Mouse (Mus musculus) brain, embryonic 14.5 days (tissue): ENCODE measurements at regions not wholly inside any gene's neighbourhood (a gene's known extent, or its start where the extent isn't known, plus 50 kb on each side); places are given as distances from the start of the nearest gene placed in this dataset.

Experiments used
- CTCF ChIP-seq: fragments of 200-500 bp; IDR thresholded peaks from 2 replicates; pipeline ENCODE4 v1.5.1; 2012; ENCODE audit warnings: inconsistent platforms, mild to moderate bottlenecking, moderate library complexity, borderline replicate concordance; ENCODE audit not compliant: insufficient read depth, insufficient read length; ENCODE audit errors: extremely low read depth
- POLR2A ChIP-seq: fragments of 200-500 bp; IDR thresholded peaks from 2 replicates; pipeline ENCODE4 v1.6.1; 2012; ENCODE audit warnings: mild to moderate bottlenecking, inconsistent platforms, borderline replicate concordance; ENCODE audit not compliant: poor library complexity, insufficient read depth, insufficient read length, severe bottlenecking; ENCODE audit errors: extremely low read depth

DNA sequence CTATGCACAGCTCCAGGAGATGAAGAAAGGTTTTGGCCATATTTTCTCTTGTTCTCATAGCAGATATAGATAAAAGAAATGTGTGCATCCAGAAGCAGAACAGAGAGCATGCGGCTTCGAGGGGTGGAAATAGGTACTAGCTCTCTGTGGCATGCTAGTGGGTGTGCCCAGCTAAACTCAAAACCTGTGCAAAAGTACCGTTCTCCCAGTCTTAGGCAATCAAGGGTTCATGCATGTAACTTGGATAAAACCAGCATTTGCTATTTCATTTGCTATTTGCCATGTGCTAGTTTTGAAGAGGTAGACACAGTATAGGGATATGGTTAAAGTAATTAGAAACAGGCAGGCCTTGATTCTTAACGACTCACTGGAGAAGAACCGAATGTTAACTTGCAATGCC is 317.6 kb upstream of the Zeb2 start:
- TF ChIP-seq CTCF, result no peak
- no peak for TF ChIP-seq POLR2A
